Mouse (Mus musculus): ENCODE data around the gene Tex36. TPM values are rescaled to one million over a fixed set of nuclear protein-coding genes. Genes with fewer than 3 reads are reported as not detected.

The Tex36 gene
- polyA plus RNA-seq, 1 experiment from 2014 or later, result not detected

GRCm38 (mm10) chr7:133579491-133580295, 22.3 kb downstream of the Tex36 start:
- 84% methylated on average over 20 of the region's 20 CpGs for WGBS
- H3K9ac ChIP-seq, result no peak overlapping the region
- H3K9me3 ChIP-seq (replicated peaks), result no peaks in the 10 kb centered on the region
- no peaks in the 10 kb centered on the region for H3K36me3 ChIP-seq
- ATAC-seq (ENCODE audit: low FRiP score), result no peak
- no peaks in the 10 kb centered on the region for H3K27me3 ChIP-seq
- no peaks in the 10 kb centered on the region for H3K4me1 ChIP-seq
- no peak overlapping the region for H3K4me3 ChIP-seq
- H3K27ac ChIP-seq, result no peak overlapping the region
- H3K4me2 ChIP-seq (replicated peaks), result no peak overlapping the region

- no peak for ATAC-seq (ENCODE audit: low FRiP score)
- 41% methylated on average over 4 of the region's 4 CpGs for WGBS
- no peaks in the 10 kb centered on the region for H3K36me3 ChIP-seq
- no peak overlapping the region for H3K27ac ChIP-seq
- H3K4me2 ChIP-seq (replicated peaks), result no peak overlapping the region
- H3K9ac ChIP-seq, result no peak overlapping the region
- no peaks in the 10 kb centered on the region for H3K9me3 ChIP-seq (replicated peaks)
- no peaks in the 10 kb centered on the region for H3K27me3 ChIP-seq
- H3K4me1 ChIP-seq, result no peaks in the 10 kb centered on the region
- no peak overlapping the region for H3K4me3 ChIP-seq
Measured at GRCm38 (mm10) chr7:133576825-133577224, 25.1 kb downstream of the Tex36 start.

- H3K27me3 ChIP-seq, result no peaks in the 10 kb centered on the region
- no peaks in the 10 kb centered on the region for H3K36me3 ChIP-seq
- H3K9me3 ChIP-seq (replicated peaks), result no peaks in the 10 kb centered on the region
- WGBS, result 58% methylated on average over 6 of the region's 6 CpGs
- H3K27ac ChIP-seq, result no peak overlapping the region
- no peak overlapping the region for H3K4me3 ChIP-seq
- no peak overlapping the region for H3K9ac ChIP-seq
- no peak overlapping the region for H3K4me2 ChIP-seq (replicated peaks)
- no peaks in the 10 kb centered on the region for H3K4me1 ChIP-seq
- ATAC-seq (ENCODE audit: low FRiP score), result no peak
Measured at GRCm38 (mm10) chr7:133576281-133576680, 25.7 kb downstream of the Tex36 start.

GRCm38 (mm10) chr7:133571927-133572326, 30.0 kb downstream of the Tex36 start:
- Histone ChIP-seq H3K4me1 (no peaks in the 10 kb centered on the region), H3K4me2 (replicated peaks) (no peak overlapping the region), H3K9me3 (replicated peaks) (no peaks in the 10 kb centered on the region), H3K4me3 (no peak overlapping the region), H3K9ac (no peak overlapping the region), H3K27me3 (no peaks in the 10 kb centered on the region), H3K27ac (no peak overlapping the region), H3K36me3 (no peaks in the 10 kb centered on the region)
- no peak for ATAC-seq (ENCODE audit: low FRiP score)
- WGBS, result 41% methylated on average over 3 of the region's 3 CpGs

DNA sequence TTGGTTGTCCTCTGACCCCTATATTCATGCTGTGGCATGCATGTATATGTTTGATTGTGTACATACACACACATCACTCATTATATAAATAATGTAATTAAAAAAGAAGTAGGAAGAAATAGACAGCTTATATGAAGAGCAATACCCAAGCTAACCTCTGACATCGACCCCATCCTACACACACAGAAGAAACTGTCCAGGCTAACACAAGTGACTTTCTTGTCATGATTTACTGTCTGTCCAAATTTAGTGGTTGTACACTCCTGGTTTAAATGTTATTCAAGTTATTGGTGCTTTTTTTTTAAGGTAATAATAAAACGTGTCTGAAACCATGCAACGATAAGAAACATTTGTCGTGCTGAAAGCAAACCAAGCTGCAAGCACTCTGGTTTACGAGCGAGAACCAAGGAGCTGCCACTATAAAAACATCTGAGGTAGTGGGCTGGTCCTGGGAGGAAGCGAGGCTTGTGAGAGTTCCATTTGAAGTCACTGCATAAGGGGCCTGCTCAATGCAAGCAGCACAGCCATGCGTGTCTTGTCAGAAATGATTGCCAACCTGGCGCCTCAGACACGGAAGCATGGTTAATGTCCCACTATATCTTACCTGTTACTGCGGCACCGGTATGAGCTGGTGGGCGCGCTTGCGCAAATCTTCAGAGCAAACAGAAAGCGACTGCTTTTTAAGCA, 32.6 kb downstream of the Tex36 start:
- ATAC-seq (ENCODE audit: low FRiP score), result no peak
- no peaks in the 10 kb centered on the region for H3K9me3 ChIP-seq (replicated peaks)
- H3K9ac ChIP-seq, result no peak overlapping the region
- no peaks in the 10 kb centered on the region for H3K4me1 ChIP-seq
- 91% methylated on average over 16 of the region's 16 CpGs for WGBS
- H3K36me3 ChIP-seq, result no peaks in the 10 kb centered on the region
- no peak overlapping the region for H3K27ac ChIP-seq
- H3K27me3 ChIP-seq, result no peaks in the 10 kb centered on the region
- no peak overlapping the region for H3K4me3 ChIP-seq
- H3K4me2 ChIP-seq (replicated peaks), result no peak overlapping the region

DNA sequence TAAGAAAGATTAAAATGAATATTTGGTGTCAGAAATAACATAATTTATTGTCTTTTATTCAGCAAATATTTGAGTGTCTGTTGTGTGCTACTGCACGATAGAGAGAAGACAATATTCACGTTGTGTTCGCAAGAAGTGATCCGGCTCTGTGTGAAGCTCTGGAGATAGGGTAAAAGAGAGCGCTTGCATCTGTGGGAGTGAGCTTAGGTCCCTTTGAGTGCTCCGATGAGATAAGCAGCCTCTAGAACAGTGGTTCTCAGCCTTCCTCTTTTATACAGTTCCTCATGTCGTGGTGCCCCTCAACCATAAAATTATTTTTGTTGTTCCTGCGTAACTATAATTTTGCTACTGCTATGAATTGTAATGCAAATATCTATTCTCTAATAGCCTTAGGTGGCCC, 37.4 kb downstream of the Tex36 start:
- H3K4me3 ChIP-seq, result no peak overlapping the region
- 87% methylated on average over 8 of the region's 8 CpGs for WGBS
- no peaks in the 10 kb centered on the region for H3K9me3 ChIP-seq (replicated peaks)
- no peaks in the 10 kb centered on the region for H3K4me1 ChIP-seq
- no peak overlapping the region for H3K27ac ChIP-seq
- ATAC-seq (ENCODE audit: low FRiP score), result no peak
- H3K36me3 ChIP-seq, result no peaks in the 10 kb centered on the region
- H3K27me3 ChIP-seq, result no peaks in the 10 kb centered on the region
- H3K9ac ChIP-seq, result no peak overlapping the region
- no peak overlapping the region for H3K4me2 ChIP-seq (replicated peaks)

- H3K27me3 ChIP-seq, result no peaks in the 10 kb centered on the region
- 84% methylated on average over 3 of the region's 3 CpGs for WGBS
- no peaks in the 10 kb centered on the region for H3K36me3 ChIP-seq
- no peak overlapping the region for H3K27ac ChIP-seq
- no peaks in the 10 kb centered on the region for H3K4me1 ChIP-seq
- H3K9ac ChIP-seq, result no peak overlapping the region
- no peaks in the 10 kb centered on the region for H3K9me3 ChIP-seq (replicated peaks)
- no peak for ATAC-seq (ENCODE audit: low FRiP score)
- no peak overlapping the region for H3K4me2 ChIP-seq (replicated peaks)
- no peak overlapping the region for H3K4me3 ChIP-seq
Measured at GRCm38 (mm10) chr7:133563175-133563824, 38.7 kb downstream of the Tex36 start.

GRCm38 (mm10) chr7:133555786-133556492, 46.0 kb downstream of the Tex36 start:
- Histone ChIP-seq H3K36me3 (no peaks in the 10 kb centered on the region), H3K4me2 (replicated peaks) (no peak overlapping the region), H3K4me1 (no peaks in the 10 kb centered on the region), H3K4me3 (no peak overlapping the region), H3K9ac (no peak overlapping the region), H3K27ac (no peak overlapping the region), H3K9me3 (replicated peaks) (no peaks in the 10 kb centered on the region), H3K27me3 (no peaks in the 10 kb centered on the region)
- ATAC-seq (ENCODE audit: low FRiP score), result no peak
- WGBS, result 67% methylated on average over 8 of the region's 8 CpGs

GRCm38 (mm10) chr7:133552306-133552991, 49.5 kb downstream of the Tex36 start:
- Histone ChIP-seq H3K4me3 (no peak overlapping the region), H3K9me3 (replicated peaks) (no peaks in the 10 kb centered on the region), H3K9ac (no peak overlapping the region), H3K36me3 (no peaks in the 10 kb centered on the region), H3K27me3 (no peaks in the 10 kb centered on the region), H3K4me1 (no peaks in the 10 kb centered on the region), H3K4me2 (replicated peaks) (no peak overlapping the region), H3K27ac (no peak overlapping the region)
- 91% methylated on average over 7 of the region's 7 CpGs for whole genome bisulfite sequencing
- ATAC-seq (ENCODE audit: low FRiP score), result no peak

- Histone ChIP-seq H3K9me3 (replicated peaks) (no peaks in the 10 kb centered on the region; the same call in 1 of the 2 replicates), H3K4me3 (no peak overlapping the region), H3K36me3 (no peaks in the 10 kb centered on the region), H3K27ac (no peak overlapping the region), H3K27me3 (no peaks in the 10 kb centered on the region), H3K4me1 (no peaks in the 10 kb centered on the region), H3K9ac (no peak overlapping the region), H3K4me2 (replicated peaks) (no peak overlapping the region)
- ATAC-seq (ENCODE audit: low FRiP score), result no peak
- 54% methylated on average over 2 of the region's 2 CpGs for WGBS
Measured at GRCm38 (mm10) chr7:133551000-133551399, 51.0 kb downstream of the Tex36 start.

- H3K9me3 ChIP-seq (replicated peaks), result no peaks in the 10 kb centered on the region; the same call in 1 of the 2 replicates
- 93% methylated on average over 4 of the region's 4 CpGs for WGBS
- no peak overlapping the region for H3K27ac ChIP-seq
- H3K9ac ChIP-seq, result no peak overlapping the region
- H3K4me1 ChIP-seq, result no peaks in the 10 kb centered on the region
- no peak overlapping the region for H3K4me2 ChIP-seq (replicated peaks)
- no peak overlapping the region for H3K4me3 ChIP-seq
- no peaks in the 10 kb centered on the region for H3K27me3 ChIP-seq
- no peaks in the 10 kb centered on the region for H3K36me3 ChIP-seq
- no peak for ATAC-seq (ENCODE audit: low FRiP score)
Measured at GRCm38 (mm10) chr7:133548434-133548833, 53.5 kb downstream of the Tex36 start.
